Mouse (Mus musculus) cerebellum, adult 9-10 months (tissue): ENCODE data around the gene Plppr3.

Experiments used
- DNase-seq: peaks from one replicate; pipeline ENCODE4 v3.0.0; 2022

Plppr3 gene

GRCm38 (mm10) chr10:79852107-79852789, 22.2 kb downstream of the Plppr3 start:
- peak; percentile 67 for DNase-seq

GRCm38 (mm10) chr10:79851653-79852052, 22.8 kb downstream of the Plppr3 start:
- no peak for DNase-seq

- no peak for DNase-seq
Measured at GRCm38 (mm10) chr10:79849941-79850628, 24.3 kb downstream of the Plppr3 start.

- no peak for DNase-seq
Measured at GRCm38 (mm10) chr10:79846553-79846952, 27.9 kb downstream of the Plppr3 start.

- no peak for DNase-seq
Measured at GRCm38 (mm10) chr10:79843476-79843875, 31.0 kb downstream of the Plppr3 start.

GRCm38 (mm10) chr10:79842322-79842721, 32.1 kb downstream of the Plppr3 start:
- DNase-seq, result no peak

- peak; percentile 72 for DNase-seq
Measured at GRCm38 (mm10) chr10:79840644-79841551, 33.5 kb downstream of the Plppr3 start.

- no peak for DNase-seq
Measured at GRCm38 (mm10) chr10:79840091-79840490, 34.3 kb downstream of the Plppr3 start.

GRCm38 (mm10) chr10:79838151-79838550, 36.3 kb downstream of the Plppr3 start:
- no peak for DNase-seq

GRCm38 (mm10) chr10:79836918-79837317, 37.5 kb downstream of the Plppr3 start:
- DNase-seq, result no peak

- DNase-seq, result peak; percentile 72
Measured at GRCm38 (mm10) chr10:79834769-79835398, 39.5 kb downstream of the Plppr3 start.

GRCm38 (mm10) chr10:79832786-79833181, 41.6 kb downstream of the Plppr3 start:
- no peak for DNase-seq

GRCm38 (mm10) chr10:79832026-79832785, 42.2 kb downstream of the Plppr3 start:
- no peak for DNase-seq

- no peak for DNase-seq
Measured at GRCm38 (mm10) chr10:79831583-79831982, 42.9 kb downstream of the Plppr3 start.

GRCm38 (mm10) chr10:79824413-79824812, 50.0 kb downstream of the Plppr3 start:
- DNase-seq, result no peak

GRCm38 (mm10) chr10:79823011-79823410, 51.4 kb downstream of the Plppr3 start:
- DNase-seq, result no peak

GRCm38 (mm10) chr10:79822372-79822771, 52.1 kb downstream of the Plppr3 start:
- no peak for DNase-seq

GRCm38 (mm10) chr10:79821731-79822130, 52.7 kb downstream of the Plppr3 start:
- DNase-seq, result no peak

GRCm38 (mm10) chr10:79820782-79821181, 53.7 kb downstream of the Plppr3 start, which contains the start of gene Misp:
TSS of gene Misp (plus strand) at chr10:79820989.
- no peak for DNase-seq

- DNase-seq, result no peak
Measured at GRCm38 (mm10) chr10:79820277-79820676, 54.2 kb downstream of the Plppr3 start.

- no peak for DNase-seq
Measured at GRCm38 (mm10) chr10:79819606-79820005, 54.8 kb downstream of the Plppr3 start.

- DNase-seq, result no peak
Measured at GRCm38 (mm10) chr10:79818225-79818624, 56.2 kb downstream of the Plppr3 start.
